Mouse (Mus musculus) megakaryocyte progenitor cell, adult 5-6 weeks (primary cell): ENCODE data around the gene Pank1. TPM values are rescaled to one million over a fixed set of nuclear protein-coding genes. Genes with fewer than 3 reads are reported as not detected.

Source experiments
- ATAC-seq: replicated peaks from 2 replicates; pipeline ENCODE4 v1.8.0; 2016; ENCODE audit warnings: mild to moderate bottlenecking, moderate TSS enrichment, inconsistent platforms; ENCODE audit not compliant: poor library complexity
- total RNA-seq, 2 experiments: library from RNA; stranded (forward) in 1 of 2; stranded (reverse) in 1 of 2; fragments of 157-497, 149-512 nt in 1 of 2; fragments of 200-1000 nt in 1 of 2; gene quantifications; 2 replicates each; pipeline versions ENCODE4 v1.2.3 to v1.2.4; 2015 to 2017

Gene Pank1
- total RNA-seq, 2 experiments from 2014 or later = 5.1 to 16.2 TPM

GRCm38 (mm10) chr19:34881160-34881559, 1.9 kb upstream of the Pank1 start:
- no peak for ATAC-seq

- ATAC-seq = no peak
Observed at GRCm38 (mm10) chr19:34879624-34880023, 369 bp upstream of the Pank1 start.

DNA sequence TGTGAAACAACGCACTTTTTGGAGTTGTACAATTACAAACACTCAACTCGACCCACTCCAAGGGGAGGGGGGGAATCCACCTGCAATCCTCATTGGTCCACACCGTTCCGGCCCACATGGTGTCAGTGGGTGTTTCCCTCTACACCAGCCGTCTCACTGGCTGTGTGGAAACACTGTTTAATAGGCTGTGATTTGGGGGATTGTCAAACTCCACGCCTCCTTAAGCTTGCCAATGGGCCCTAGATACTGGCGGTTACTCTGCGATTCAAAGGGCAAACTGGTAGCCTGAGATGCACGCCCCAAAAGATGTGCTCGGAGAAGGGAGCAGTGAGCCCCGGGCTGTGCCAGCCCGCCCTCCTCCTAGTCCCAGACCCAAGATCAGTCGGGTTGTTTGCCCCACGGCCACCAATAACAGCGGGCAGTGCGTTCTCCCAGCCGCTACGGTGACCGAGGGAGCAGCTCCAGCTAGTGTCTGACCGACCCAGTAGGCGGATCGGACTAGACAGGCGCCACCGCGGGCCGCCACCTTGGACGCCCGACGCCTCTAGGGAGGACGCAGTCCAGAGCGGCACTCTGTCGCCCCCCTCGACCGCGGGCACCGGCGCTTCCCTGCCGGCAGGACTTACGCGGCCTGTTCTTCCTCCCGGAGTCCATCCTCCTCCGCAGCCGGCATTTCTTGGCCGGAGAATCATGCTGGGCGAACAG, 1.2 kb downstream of the Pank1 start:
- ATAC-seq = peak; percentile 86

DNA sequence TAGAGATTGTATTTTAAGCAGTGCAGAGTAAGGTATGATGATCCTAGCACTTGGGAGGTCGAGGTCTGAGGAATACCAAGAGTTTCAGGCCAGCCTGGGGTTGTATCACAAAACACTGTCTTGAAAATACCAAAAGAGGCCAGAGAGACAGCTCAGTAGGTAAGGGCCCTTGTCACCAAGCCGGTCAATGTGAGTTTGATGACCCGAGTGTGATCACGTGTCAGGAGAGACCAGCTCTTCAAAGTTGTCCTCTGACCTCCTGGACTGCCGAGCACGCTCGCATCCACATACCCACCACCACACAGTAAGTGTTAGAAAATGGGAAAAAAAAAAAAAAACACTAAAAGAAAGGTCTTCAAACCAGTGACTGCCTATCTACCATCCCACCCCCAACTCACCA, 2.6 kb downstream of the Pank1 start:
- no peak for ATAC-seq

DNA sequence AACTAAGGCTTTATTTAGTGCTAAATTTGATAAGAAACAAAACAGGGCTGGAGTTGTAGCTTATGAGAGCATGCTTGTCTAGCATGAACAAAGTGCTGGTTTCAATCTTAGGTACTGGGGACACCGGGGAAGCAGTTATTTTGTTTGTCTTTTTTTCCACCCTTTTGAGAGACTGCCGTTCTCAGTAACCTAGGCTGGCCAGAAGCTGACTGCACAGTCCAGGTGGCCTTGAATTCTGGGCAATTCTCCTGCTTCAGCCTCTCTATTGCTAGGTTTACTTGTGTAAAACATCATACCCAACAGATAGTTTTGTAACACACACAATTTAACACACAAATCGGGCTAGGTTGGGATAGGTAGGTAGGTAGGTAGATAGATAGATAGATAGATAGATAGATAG, 9.9 kb downstream of the Pank1 start:
- no peak for ATAC-seq

- no peak for ATAC-seq
Observed at GRCm38 (mm10) chr19:34868093-34868741, 11.0 kb downstream of the Pank1 start.

- no peak for ATAC-seq
Observed at GRCm38 (mm10) chr19:34863737-34864136, 15.5 kb downstream of the Pank1 start.

- ATAC-seq = no peak
Observed at GRCm38 (mm10) chr19:34856021-34856651, 23.1 kb downstream of the Pank1 start.

DNA sequence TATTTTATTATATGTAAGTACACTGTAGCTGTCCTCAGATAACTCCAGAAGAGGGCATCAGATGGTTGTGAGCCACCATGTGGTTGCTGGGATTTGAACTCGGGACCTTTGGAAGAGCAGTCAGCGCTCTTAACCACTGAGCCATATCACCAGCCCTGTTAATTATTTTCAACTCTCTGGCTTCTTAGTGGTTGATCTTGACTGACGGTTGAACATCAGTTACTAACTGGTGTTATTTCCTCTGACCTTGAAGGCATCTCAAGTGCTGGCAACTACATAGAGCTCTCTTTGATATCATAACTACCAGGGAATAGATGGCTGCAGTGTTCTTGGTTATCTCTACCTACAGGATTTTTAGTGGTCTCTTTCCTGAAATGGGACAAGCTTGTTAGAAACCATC, 28.1 kb downstream of the Pank1 start:
- no peak for ATAC-seq

DNA sequence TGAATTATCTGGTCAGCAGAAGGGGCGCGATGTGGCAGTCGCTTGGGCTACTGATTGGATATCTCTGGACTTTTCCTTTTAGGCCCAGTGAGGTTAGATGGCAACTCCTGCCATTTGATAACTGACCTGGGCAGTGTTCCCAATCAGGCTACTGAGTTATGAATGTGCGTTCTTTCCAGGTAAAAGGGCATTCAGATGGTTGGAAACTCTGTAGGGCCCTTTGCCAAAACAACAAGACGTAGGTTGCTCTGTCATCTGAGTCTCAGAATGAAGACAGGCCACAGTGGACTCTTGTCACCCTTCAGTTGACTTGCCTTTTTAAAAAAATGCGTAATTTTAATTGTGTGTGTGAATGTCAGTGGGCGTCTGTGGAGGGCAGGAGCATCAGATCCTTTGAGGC, 29.8 kb downstream of the Pank1 start:
- no peak for ATAC-seq

GRCm38 (mm10) chr19:34848164-34848563, 31.1 kb downstream of the Pank1 start:
- ATAC-seq = peak; percentile 24

- ATAC-seq = no peak
Observed at GRCm38 (mm10) chr19:34847103-34847502, 32.2 kb downstream of the Pank1 start.

DNA sequence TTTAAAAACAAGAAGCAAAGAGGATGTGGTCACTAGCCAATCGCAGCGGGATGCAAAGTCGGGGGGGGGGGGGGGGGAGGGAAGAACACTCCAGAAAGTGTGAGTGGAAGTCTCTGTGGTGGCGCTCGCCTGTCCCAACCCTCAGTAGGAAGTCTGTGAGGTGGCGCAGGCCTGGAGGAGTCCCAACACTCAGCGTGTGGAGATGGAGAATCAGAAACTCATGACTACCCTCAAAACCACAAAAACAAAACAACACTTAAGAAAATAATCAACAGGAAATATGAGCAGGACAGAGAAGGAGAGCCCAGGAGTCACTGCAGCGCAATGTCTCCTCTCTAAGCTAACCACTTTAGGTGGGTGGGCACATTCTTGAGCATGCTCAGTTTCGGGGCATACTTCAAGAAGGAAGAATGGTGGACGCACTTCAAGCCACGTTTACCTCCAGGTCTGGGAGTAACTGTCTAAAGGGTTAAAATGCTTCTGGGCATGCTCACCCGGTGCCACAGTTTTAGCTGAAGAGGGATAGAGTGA, 32.7 kb downstream of the Pank1 start:
- peak; percentile 33 for ATAC-seq

GRCm38 (mm10) chr19:34846005-34846404, 33.2 kb downstream of the Pank1 start:
- no peak for ATAC-seq

DNA sequence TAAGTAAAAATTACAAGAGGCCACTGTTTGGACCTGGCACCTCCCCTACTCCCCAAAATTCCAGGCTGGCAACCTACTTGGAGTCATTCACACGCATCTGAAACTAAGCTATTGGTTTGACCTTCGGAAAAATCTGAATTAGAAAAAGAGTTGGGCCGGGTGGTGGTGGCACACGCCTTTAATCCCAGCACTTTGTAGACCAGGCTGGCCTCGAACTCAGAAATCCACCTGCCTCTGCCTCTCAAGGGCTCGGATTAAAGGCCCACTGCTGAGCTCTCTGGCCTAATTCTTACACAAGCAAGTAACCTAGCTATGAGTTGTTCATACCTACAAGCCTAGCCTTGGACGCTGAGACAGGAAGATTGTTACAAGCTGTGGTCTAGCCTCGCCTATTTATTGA, 33.9 kb downstream of the Pank1 start:
- no peak for ATAC-seq

DNA sequence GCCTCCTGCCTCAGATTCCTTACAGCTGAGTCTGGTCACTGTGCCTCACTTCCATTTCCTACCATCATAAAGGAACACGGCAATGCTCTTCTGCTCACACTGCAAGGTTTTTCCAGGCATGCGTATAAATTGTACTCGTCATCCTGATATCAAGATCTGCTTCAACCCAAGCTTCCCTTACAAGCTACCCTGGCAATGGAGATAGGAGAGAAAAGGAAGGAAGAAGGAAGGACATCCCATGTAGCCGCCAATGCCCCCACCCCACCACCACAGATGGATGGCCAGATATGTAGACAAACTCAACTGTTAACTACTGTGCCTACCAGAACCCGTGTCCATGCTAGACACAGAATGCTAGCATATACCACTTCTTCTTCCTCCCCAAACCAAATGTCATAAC, 34.5 kb downstream of the Pank1 start:
- peak; percentile 69 for ATAC-seq

- ATAC-seq = no peak
Observed at GRCm38 (mm10) chr19:34844047-34844446, 35.2 kb downstream of the Pank1 start.

DNA sequence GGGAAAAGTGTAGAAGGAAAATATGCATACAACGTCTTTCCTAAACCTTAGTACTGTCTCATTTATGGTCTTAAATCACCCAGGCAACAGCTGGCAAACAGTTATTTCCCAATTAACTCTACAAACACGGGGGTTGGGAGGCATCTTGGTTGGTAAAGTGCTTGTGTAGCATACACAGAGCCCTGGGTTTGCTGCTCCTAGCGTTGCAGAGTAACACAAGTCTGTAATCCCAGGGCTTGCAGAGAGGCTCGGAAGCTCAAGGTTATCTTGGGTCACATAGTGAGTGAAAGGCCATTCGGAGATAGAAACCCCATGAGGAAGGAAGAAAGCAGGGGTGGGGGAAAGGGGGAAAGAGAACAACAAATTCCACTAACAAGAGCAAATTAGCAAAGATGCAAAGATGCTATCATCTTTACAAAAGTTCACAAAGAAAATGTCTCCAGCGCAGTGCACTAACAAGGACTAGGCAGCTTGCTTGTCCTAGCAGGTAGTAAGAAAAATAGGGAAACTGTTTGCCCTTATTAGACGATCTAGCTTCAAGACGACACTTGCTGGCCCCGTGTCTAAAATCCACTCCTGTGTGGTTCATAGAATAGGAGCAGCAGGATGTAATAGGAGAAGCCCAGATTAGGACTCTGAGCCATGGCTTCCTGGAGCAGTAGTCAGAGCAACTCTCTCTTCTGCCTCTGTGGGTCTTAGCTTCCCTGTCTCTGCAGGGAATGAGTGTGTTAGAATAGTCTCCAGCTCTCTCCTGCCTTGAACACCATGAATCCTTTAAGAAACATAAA, 37.3 kb downstream of the Pank1 start:
- ATAC-seq = peak; percentile 24

DNA sequence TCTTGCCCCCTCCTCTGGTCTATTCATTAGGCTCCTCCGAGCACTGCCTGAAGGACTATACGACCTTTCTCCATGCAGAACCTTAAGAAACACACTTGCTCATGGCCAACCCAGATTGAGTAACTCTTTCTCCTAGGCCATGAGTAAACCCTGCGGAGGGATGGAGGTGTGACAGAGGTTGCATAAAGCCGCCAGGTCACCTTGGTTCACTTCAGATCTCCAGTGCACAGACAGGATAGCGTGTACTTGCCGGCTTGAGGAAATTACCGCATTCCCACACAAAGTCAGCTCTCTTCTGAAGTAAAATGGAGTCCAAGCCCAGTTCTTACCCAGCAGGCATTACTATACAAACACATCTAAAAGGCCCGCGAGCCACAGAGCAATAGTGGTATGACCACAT, 40.6 kb downstream of the Pank1 start:
- no peak for ATAC-seq

GRCm38 (mm10) chr19:34831702-34832101, 47.6 kb downstream of the Pank1 start:
- no peak for ATAC-seq

DNA sequence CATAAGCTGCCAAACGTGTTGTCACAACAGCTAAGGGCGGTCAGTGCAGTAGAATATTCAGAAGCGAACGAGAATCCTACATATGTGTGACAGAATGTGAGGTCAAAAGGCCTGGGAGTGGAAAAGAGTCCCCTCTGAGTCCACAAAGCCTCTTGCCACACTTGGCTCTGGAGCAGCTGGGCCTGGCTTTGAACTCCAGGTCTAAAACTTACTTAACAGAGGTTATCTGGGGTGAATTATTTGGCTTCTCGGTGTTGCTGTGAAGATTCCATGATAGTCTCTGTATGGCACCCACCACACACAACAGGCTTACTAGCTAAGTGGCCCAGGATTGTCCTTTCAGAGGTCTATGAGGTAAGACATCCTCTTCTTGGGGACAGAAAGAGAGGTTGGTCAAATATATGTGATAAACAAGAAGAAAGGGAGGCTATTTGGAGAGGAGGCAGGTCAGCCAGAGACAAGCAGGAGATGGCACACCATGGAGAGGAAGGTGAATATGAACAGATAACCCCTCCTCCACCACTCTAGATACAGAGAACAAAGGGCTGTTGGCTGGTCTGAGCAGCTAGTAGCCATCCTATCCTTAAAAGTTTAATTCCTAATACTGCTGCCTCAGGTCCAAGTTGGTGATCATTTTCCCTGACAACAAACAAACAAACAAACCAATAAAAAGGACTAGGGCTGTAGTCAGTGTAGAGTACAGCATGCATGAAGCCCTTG, 51.2 kb downstream of the Pank1 start:
- ATAC-seq = no peak
